Mouse (Mus musculus) heart, postnatal 0 days (tissue): Measurements from ENCODE around the gene Zfp704. TPM values are rescaled to one million over a fixed set of nuclear protein-coding genes. Genes with fewer than 3 reads are reported as not detected.
A peak's percentile ranks its signal among the peaks of the same experiment; 100 is the strongest.

Source experiments
- ATAC-seq: fragments of 200-750 bp; cut with Nextera tagmentation; 2 replicates; pipeline ENCODE4 v1.8.0; 2017; ENCODE audit warnings: low read depth, moderate number of reproducible peaks, moderate library complexity; ENCODE audit not compliant: insufficient read depth
- DNase-seq: peaks from one replicate; pipeline ENCODE4 v3.0.0-alpha.2; 2016; ENCODE audit warnings: low spot score
- H3K27ac ChIP-seq: fragments of 300-500 bp; sonication (generic); 2 replicates; pipeline ENCODE4 v1.5.1; 2014; ENCODE audit warnings: low read depth, mild to moderate bottlenecking
- H3K27me3 ChIP-seq: fragments of 300-500 bp; sonication (generic); 2 replicates; pipeline ENCODE4 v1.6.1; 2014; ENCODE audit warnings: low read length, mixed read lengths; ENCODE audit not compliant: control insufficient read depth, insufficient read depth
- H3K36me3 ChIP-seq: fragments of 300-500 bp; sonication (generic); replicated peaks from 2 replicates; pipeline ENCODE4 v1.6.1; 2014; ENCODE audit warnings: low read length, mixed read lengths; ENCODE audit not compliant: control insufficient read depth, insufficient read depth
- H3K4me1 ChIP-seq: fragments of 300-500 bp; sonication (generic); 2 replicates; pipeline ENCODE4 v1.6.1; 2014; ENCODE audit warnings: antibody characterized with exemption; ENCODE audit not compliant: control insufficient read depth, insufficient read depth
- H3K4me2 ChIP-seq: fragments of 300-500 bp; sonication (generic); 2 replicates; pipeline ENCODE4 v1.6.1; 2014; ENCODE audit warnings: low read depth, mild to moderate bottlenecking, low read length, moderate library complexity
- H3K4me3 ChIP-seq: fragments of 300-500 bp; sonication (generic); 2 replicates; pipeline ENCODE4 v1.5.1; 2014; ENCODE audit warnings: low read depth, low read length
- H3K9ac ChIP-seq: fragments of 300-500 bp; sonication (generic); replicated peaks from 2 replicates; pipeline ENCODE4 v1.6.1; 2014; ENCODE audit warnings: low read depth, low read length, mixed read lengths
- H3K9me3 ChIP-seq: fragments of 300-500 bp; sonication (generic); replicated peaks from 2 replicates; pipeline ENCODE4 v1.6.1; 2016; ENCODE audit warnings: low read length; ENCODE audit not compliant: control insufficient read depth
- CTCF ChIP-seq: IDR thresholded peaks from 2 replicates; pipeline ENCODE4 v1.5.1; 2016; ENCODE audit warnings: antibody characterized with exemption, control low read depth, low read depth
- EP300 ChIP-seq: IDR thresholded peaks from 2 replicates; pipeline ENCODE4 v1.6.1; 2016; ENCODE audit warnings: antibody characterized with exemption, low read depth
- WGBS: fragments of 180-500 bp; shearing (Covaris S2); extraction: QIAGEN DNeasy Blood & Tissue Kit; methylation state at CpG from one replicate; pipeline ENCODE4 v1.1.7; 2014; 5-methylcytosine and 5-hydroxymethylcytosine counted together
- polyA plus RNA-seq: library from polyadenylated mRNA; unstranded; fragments of >200 nt; fragmentation: Nextera tagmentation; extraction: Ambion mirVana; gene quantifications from 2 replicates; pipeline ENCODE4 v1.2.1, GENCODE M21; 2015
- total RNA-seq: library from RNA; depleted of rRNA; stranded (reverse); fragments of >200 nt; gene quantifications from 2 replicates; pipeline ENCODE4 v1.2.3, GENCODE M21; 2014; ENCODE audit warnings: low replicate concordance

Gene Zfp704
- total and polyA plus RNA-seq, 2 experiments from 2014 or later: 3.5 to 15.8 TPM

DNA sequence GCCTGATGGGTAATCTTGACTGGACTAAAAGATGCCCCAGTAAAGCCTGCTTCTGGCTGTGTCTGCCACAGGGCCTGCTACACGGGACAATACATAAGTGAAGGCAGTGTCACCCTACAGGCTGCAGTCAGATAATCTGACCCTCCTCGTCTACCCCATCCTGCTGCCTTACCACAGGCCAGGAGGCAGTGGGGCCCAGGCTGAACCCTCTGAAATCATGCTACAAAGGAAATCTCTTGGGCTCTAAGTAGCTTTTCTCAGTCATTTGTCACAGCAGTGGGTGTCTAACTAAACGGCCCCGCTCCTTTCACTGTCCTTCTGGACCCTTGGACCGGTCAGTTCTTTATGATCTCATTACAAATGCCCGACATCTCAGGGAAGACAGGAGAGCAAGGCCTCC is 208.2 kb downstream of the Zfp704 start:
- TF ChIP-seq EP300 (no peak), CTCF (no peak)
- no peak for ATAC-seq
- no peak overlapping the region for H3K4me2 ChIP-seq
- no peaks in the 10 kb centered on the region for H3K27me3 ChIP-seq
- H3K9me3 ChIP-seq: no peaks in the 10 kb centered on the region
- WGBS: 64% methylated on average over 6 of the region's 6 CpGs
- H3K27ac ChIP-seq: peak overlapping the region; percentile 5; the same call in 1 of the 2 replicates
- no peak overlapping the region for H3K4me3 ChIP-seq
- H3K36me3 ChIP-seq: no peaks in the 10 kb centered on the region
- peaks cover 24% of the 10 kb centered on the region for H3K4me1 ChIP-seq
- DNase-seq: no peak
- H3K9ac ChIP-seq: no peak overlapping the region

DNA sequence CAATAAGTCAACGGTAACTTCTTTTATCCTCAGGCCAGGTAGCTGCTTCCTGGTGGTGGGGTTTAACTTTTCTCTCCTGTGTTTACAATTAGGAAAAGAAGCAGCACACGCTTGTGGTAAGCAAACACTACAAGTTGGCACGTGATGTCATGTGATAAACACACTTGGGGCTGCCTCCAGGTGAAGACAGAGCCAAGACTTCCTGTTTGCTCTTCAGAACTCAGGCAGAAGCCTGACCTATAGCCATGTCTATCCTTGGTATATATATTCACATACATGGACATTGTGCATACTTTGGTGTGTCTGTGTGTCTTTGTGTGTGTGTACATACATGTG is 209.0 kb downstream of the Zfp704 start:
- no peaks in the 10 kb centered on the region for H3K9me3 ChIP-seq
- TF ChIP-seq CTCF: no peak
- H3K4me3 ChIP-seq: no peak overlapping the region
- 0 out of 2 replicates have a peak overlapping the region, but pooled peaks have one; percentile 8 for H3K4me2 ChIP-seq
- no peak overlapping the region for H3K9ac ChIP-seq
- peak overlapping the region; percentile 71 for H3K27ac ChIP-seq
- peaks cover 19% of the 10 kb centered on the region for H3K4me1 ChIP-seq
- 20% methylated on average over 3 of the region's 3 CpGs for WGBS
- no peak for ATAC-seq
- H3K36me3 ChIP-seq: no peaks in the 10 kb centered on the region
- H3K27me3 ChIP-seq: no peaks in the 10 kb centered on the region
- no peak for DNase-seq

DNA sequence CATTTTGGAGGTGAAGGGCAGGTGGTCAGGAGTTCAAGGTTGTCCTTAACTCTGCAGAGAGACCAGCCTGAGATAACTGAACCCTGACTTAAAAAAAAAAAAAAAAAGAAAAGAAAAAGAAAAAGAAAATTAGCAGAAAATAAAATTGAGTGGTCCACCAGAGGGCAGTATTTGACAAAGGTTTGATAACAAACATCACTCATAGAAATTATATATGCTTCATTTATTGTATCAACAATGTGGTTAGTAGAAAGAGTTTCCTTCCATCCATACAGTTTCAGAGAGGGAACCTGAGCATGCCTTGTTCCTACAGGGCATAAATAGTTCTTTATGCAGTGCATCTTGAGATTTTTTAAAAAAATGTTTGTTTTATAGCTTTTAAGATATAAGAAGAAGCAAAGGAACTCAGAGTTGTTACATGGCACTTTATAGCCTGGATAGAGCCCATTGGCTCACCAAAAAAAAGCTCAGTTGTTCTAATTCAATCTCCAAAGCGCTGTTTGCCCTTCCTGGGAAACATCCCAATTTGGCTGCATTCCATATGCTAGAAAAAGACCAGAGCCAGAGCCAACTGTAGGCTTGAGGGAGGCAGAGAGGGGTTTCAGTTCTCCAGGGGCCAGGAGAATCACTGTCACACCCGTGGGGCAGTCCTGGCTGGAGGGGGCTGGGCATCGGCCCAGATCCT is 209.5 kb downstream of the Zfp704 start:
- no peaks in the 10 kb centered on the region for H3K9me3 ChIP-seq
- DNase-seq (peak; percentile 63), ATAC-seq (peak; percentile 27)
- TF ChIP-seq CTCF (peak; percentile 45), EP300 (no peak)
- peaks cover 13% of the 10 kb centered on the region for H3K4me1 ChIP-seq
- whole genome bisulfite sequencing: 11% methylated on average over 3 of the region's 3 CpGs
- H3K27me3 ChIP-seq: no peaks in the 10 kb centered on the region
- H3K36me3 ChIP-seq: no peaks in the 10 kb centered on the region
- 0 out of 2 replicates have a peak overlapping the region, but pooled peaks have one; percentile 8 for H3K4me2 ChIP-seq
- H3K27ac ChIP-seq: peak overlapping the region; percentile 71
- no peak overlapping the region for H3K9ac ChIP-seq
- no peak overlapping the region for H3K4me3 ChIP-seq

- H3K9me3 ChIP-seq: no peaks in the 10 kb centered on the region
- no peak overlapping the region for H3K4me3 ChIP-seq
- no peaks in the 10 kb centered on the region for H3K27me3 ChIP-seq
- DNase-seq (no peak), ATAC-seq (peak; percentile 32; the same call in 1 of the 2 replicates)
- H3K4me2 ChIP-seq: no peak overlapping the region
- H3K36me3 ChIP-seq: no peaks in the 10 kb centered on the region
- TF ChIP-seq CTCF (no peak), EP300 (no peak)
- H3K9ac ChIP-seq: no peak overlapping the region
- WGBS: 44% methylated on average over 5 of the region's 5 CpGs
- H3K27ac ChIP-seq: no peak overlapping the region
- peaks cover 12% of the 10 kb centered on the region; the same call in 1 of the 2 replicates for H3K4me1 ChIP-seq
These were observed 211.6 kb downstream of the Zfp704 start for GRCm38 (mm10) chr3:9398271-9398670.
